In genomic region chr2:132847581-132847980, GRCm38 (mm10) we compare ENCODE assay signal across 8 mouse cellular contexts. TPM values are rescaled to one million over a fixed set of nuclear protein-coding genes. Genes with fewer than 3 reads are reported as not detected.
A peak's percentile ranks its signal among the peaks of the same experiment; 100 is the strongest.
DNase-seq lines count a peak whose midpoint lies in the region; ATAC-seq and TF ChIP-seq lines count a peak whose summit lies in the region.

No protein-coding gene starts in this region.

- intact Hi-C loops in heart, postnatal 25 days (cut with DNase I), result no loop called here

- H3K36me3 ChIP-seq in heart, embryonic 13.5 days, result peaks cover 27% of the 10 kb centered on the region
- H3K36me3 ChIP-seq in MEL (ENCODE audit: control insufficient read depth in 1 of 2, insufficient read depth in 2 of 2, low read length in 2 of 2), result peaks cover 10 to 14% of the 10 kb centered on the region in 2 experiments
- peaks cover 43% of the 10 kb centered on the region for H3K36me3 ChIP-seq in forebrain, embryonic 10.5 days (replicated peaks)
- peaks cover 23% of the 10 kb centered on the region for H3K36me3 ChIP-seq in neural tube, embryonic 13.5 days

- no peak for TF ChIP-seq POLR2A in MEL (IDR thresholded peaks at IDR 0.05; ENCODE audit: control insufficient read depth in 1 of 2, insufficient read depth in 1 of 2, low read depth in 1 of 2, low read length in 2 of 2, poor library complexity in 1 of 2)

- DNase-seq in heart, postnatal 25 days (ENCODE audit: low spot score), result no peak
- DNase-seq in MEL (ENCODE audit: low read depth, low spot score), result peak; percentile 40
- no peak for DNase-seq in forebrain, embryonic 10.5 days (ENCODE audit: extremely low spot score, low spot score)
- DNase-seq in kidney, postnatal 4 days, result peak; percentile 24 to 49
- DNase-seq in layer of hippocampus, adult 8-10 months (ENCODE audit: low spot score in 2 of 2), result no peak
- DNase-seq in urinary bladder, postnatal 10 days (ENCODE audit: low spot score), result no peak

- TF ChIP-seq EP300 in MEL (IDR thresholded peaks at IDR 0.05; ENCODE audit: low read depth in 1 of 2, low read length in 2 of 2), result no peak

- no peak for TF ChIP-seq CTCF in MEL (IDR thresholded peaks at IDR 0.05 in 2 of 3, conservative IDR thresholded peaks at IDR 0.05 in 1 of 3; ENCODE audit: control insufficient read depth in 1 of 3, insufficient read depth in 1 of 3, low read depth in 2 of 3, low read length in 3 of 3, poor library complexity in 1 of 3, severe bottlenecking in 1 of 3)

- H3K27ac ChIP-seq in heart, embryonic 13.5 days (replicated peaks), result no peak overlapping the region
- H3K27ac ChIP-seq in MEL (ENCODE audit: control insufficient read depth, low read depth, low read length), result peak overlapping the region; percentile 35
- peak overlapping the region; percentile 51; the same call in 1 of the 2 replicates for H3K27ac ChIP-seq in forebrain, embryonic 10.5 days
- H3K27ac ChIP-seq in neural tube, embryonic 13.5 days (replicated peaks), result no peak overlapping the region

- peaks cover 25% of the 10 kb centered on the region for H3K79me2 ChIP-seq in MEL (ENCODE audit: control insufficient read depth, insufficient read depth, low read length, poor library complexity)

- TF ChIP-seq RAD21 in MEL (IDR thresholded peaks at IDR 0.05; ENCODE audit: low read depth, low read length), result no peak

- ATAC-seq in heart, embryonic 13.5 days (ENCODE audit: extremely low read depth, insufficient number of reproducible peaks, low FRiP score, low TSS enrichment), result no peak
- no peak for ATAC-seq in neural tube, embryonic 13.5 days (ENCODE audit: low read depth)

- H3K4me2 ChIP-seq in heart, embryonic 13.5 days, result peak overlapping the region; percentile 76
- H3K4me2 ChIP-seq in neural tube, embryonic 13.5 days, result peak overlapping the region; percentile 83

- no peaks in the 10 kb centered on the region for H3K27me3 ChIP-seq in heart, embryonic 13.5 days (replicated peaks)
- no peaks in the 10 kb centered on the region for H3K27me3 ChIP-seq in MEL (ENCODE audit: control insufficient read depth in 1 of 2, insufficient read depth in 2 of 2, low read length in 2 of 2)
- no peaks in the 10 kb centered on the region for H3K27me3 ChIP-seq in forebrain, embryonic 10.5 days (ENCODE audit: poor library complexity, severe bottlenecking)
- no peaks in the 10 kb centered on the region for H3K27me3 ChIP-seq in neural tube, embryonic 13.5 days

- H3K4me1 ChIP-seq in heart, embryonic 13.5 days, result peaks cover 17% of the 10 kb centered on the region
- H3K4me1 ChIP-seq in MEL (ENCODE audit: control insufficient read depth in 1 of 2, insufficient read depth in 2 of 2, low read length in 2 of 2), result peaks cover 0 to 14% of the 10 kb centered on the region in 2 experiments; a peak in 3 of 4 replicates
- peaks cover 16% of the 10 kb centered on the region for H3K4me1 ChIP-seq in forebrain, embryonic 10.5 days
- peaks cover 24% of the 10 kb centered on the region for H3K4me1 ChIP-seq in neural tube, embryonic 13.5 days (replicated peaks)

- peak overlapping the region; percentile 94 for H3K9ac ChIP-seq in heart, embryonic 13.5 days
- peak overlapping the region; percentile 89 for H3K9ac ChIP-seq in MEL (ENCODE audit: control insufficient read depth, low read depth, low read length, poor library complexity, severe bottlenecking)
- H3K9ac ChIP-seq in neural tube, embryonic 13.5 days, result peak overlapping the region; percentile 92

- WGBS in heart, embryonic 13.5 days, result 33% methylated on average over 7 of the region's 7 CpGs
- 49% methylated on average over 7 of the region's 7 CpGs for WGBS in forebrain, embryonic 10.5 days
- 27% methylated on average over 7 of the region's 7 CpGs for WGBS in neural tube, embryonic 13.5 days

- peak overlapping the region; percentile 89 for H3K4me3 ChIP-seq in heart, embryonic 13.5 days
- peak overlapping the region; percentile 78 to 91 for H3K4me3 ChIP-seq in MEL (ENCODE audit: control insufficient read depth in 1 of 2, insufficient read depth in 1 of 2, low read depth in 2 of 2, low read length in 2 of 2)
- H3K4me3 ChIP-seq in forebrain, embryonic 10.5 days, result peak overlapping the region; percentile 91
- H3K4me3 ChIP-seq in neural tube, embryonic 13.5 days, result peak overlapping the region; percentile 96

- no peaks in the 10 kb centered on the region for H3K9me3 ChIP-seq in heart, embryonic 13.5 days
- no peaks in the 10 kb centered on the region for H3K9me3 ChIP-seq in MEL (replicated peaks; ENCODE audit: insufficient read depth, low read length)
- no peaks in the 10 kb centered on the region for H3K9me3 ChIP-seq in forebrain, embryonic 10.5 days
- H3K9me3 ChIP-seq in neural tube, embryonic 13.5 days, result no peaks in the 10 kb centered on the region

TF ChIP-seq in MEL, 35 proteins besides CTCF, POLR2A, EP300 and RAD21:
- TF ChIP-seq UBTF (IDR thresholded peaks at IDR 0.05; ENCODE audit: borderline replicate concordance, insufficient read depth, low read depth, low read length), result no peak

RNA-seq across cellular contexts. Expression of gene Crls1, which starts 1.1 kb away (rescaled TPM):
- polyA plus RNA-seq in heart, embryonic 13.5 days (2015; fragmentation: Nextera tagmentation; extraction: Ambion mirVana), result 9.0 and 9.8 TPM in 2 replicates
- 10 to 100 TPM; 18.7 to 19.5 TPM for total RNA-seq in heart, postnatal 25 days (2021)
- total RNA-seq in MEL (2012; rRNA removed), result 46.2 and 48.4 TPM in 2 replicates
- polyA plus RNA-seq in MEL (2012; ENCODE audit: insufficient read depth in 1 of 2, insufficient read length in 2 of 2, low read depth in 1 of 2, low replicate concordance in 2 of 2, missing spikeins in 1 of 2), result 100 to 1,000 TPM in 1 of 2 experiments, 10 to 100 TPM in 1; 51.8 to 194 TPM
- 7.1 and 8.3 TPM in 2 replicates for polyA plus RNA-seq in forebrain, embryonic 10.5 days (2016; fragmentation: Nextera tagmentation; extraction: Ambion mirVana)
- 20.8 and 21.8 TPM in 2 replicates for polyA plus RNA-seq in neural tube, embryonic 13.5 days (2015; fragmentation: Nextera tagmentation; extraction: Ambion mirVana)
- 10 to 100 TPM; 34.4 to 43.9 (median 39.4) TPM for total RNA-seq in layer of hippocampus, adult 8-10 months (2022)

RNA-seq across cellular contexts. Expression of gene Mcm8, which starts 31.6 kb away (rescaled TPM):
- polyA plus RNA-seq in heart, embryonic 13.5 days (2015; fragmentation: Nextera tagmentation; extraction: Ambion mirVana), result 10.4 and 12.0 TPM in 2 replicates
- 1 to 10 TPM; 1.9 TPM for total RNA-seq in heart, postnatal 25 days (2021)
- 22.0 and 25.1 TPM in 2 replicates for total RNA-seq in MEL (2012; rRNA removed)
- polyA plus RNA-seq in MEL (2012; ENCODE audit: insufficient read depth in 1 of 2, insufficient read length in 2 of 2, low read depth in 1 of 2, low replicate concordance in 2 of 2, missing spikeins in 1 of 2), result 10 to 100 TPM in 1 of 2 experiments, not detected in 1; 21.9 TPM
- polyA plus RNA-seq in forebrain, embryonic 10.5 days (2016; fragmentation: Nextera tagmentation; extraction: Ambion mirVana), result 34.4 and 36.1 TPM in 2 replicates
- 5.2 and 7.0 TPM in 2 replicates for polyA plus RNA-seq in neural tube, embryonic 13.5 days (2015; fragmentation: Nextera tagmentation; extraction: Ambion mirVana)
- total RNA-seq in layer of hippocampus, adult 8-10 months (2022), result 1 to 10 TPM; 3.7 to 4.7 (median 4.1) TPM

RNA-seq across cellular contexts. Expression of gene Trmt6, which starts 31.7 kb away (rescaled TPM):
- 19.3 and 20.1 TPM in 2 replicates for polyA plus RNA-seq in heart, embryonic 13.5 days (2015; fragmentation: Nextera tagmentation; extraction: Ambion mirVana)
- total RNA-seq in heart, postnatal 25 days (2021), result 1 to 10 TPM; 5.5 to 6.4 TPM
- total RNA-seq in MEL (2012; rRNA removed), result 60.1 and 64.1 TPM in 2 replicates
- polyA plus RNA-seq in MEL (2012; ENCODE audit: insufficient read depth in 1 of 2, insufficient read length in 2 of 2, low read depth in 1 of 2, low replicate concordance in 2 of 2, missing spikeins in 1 of 2), result 10 to 100 TPM in 1 of 2 experiments, not detected in 1; 53.6 TPM
- 47.2 and 48.4 TPM in 2 replicates for polyA plus RNA-seq in forebrain, embryonic 10.5 days (2016; fragmentation: Nextera tagmentation; extraction: Ambion mirVana)
- 19.4 and 25.0 TPM in 2 replicates for polyA plus RNA-seq in neural tube, embryonic 13.5 days (2015; fragmentation: Nextera tagmentation; extraction: Ambion mirVana)
- total RNA-seq in layer of hippocampus, adult 8-10 months (2022), result 10 to 100 TPM; 28.9 to 37.1 (median 33.3) TPM

RNA-seq across cellular contexts. Expression of gene Lrrn4, which starts 33.1 kb away (rescaled TPM):
- polyA plus RNA-seq in heart, embryonic 13.5 days (2015; fragmentation: Nextera tagmentation; extraction: Ambion mirVana), result 12.7 and 18.3 TPM in 2 replicates
- 1 to 10 TPM; 5.5 to 8.2 TPM for total RNA-seq in heart, postnatal 25 days (2021)
- not detected in 2 replicates for total RNA-seq in MEL (2012; rRNA removed)
- polyA plus RNA-seq in MEL (2012; ENCODE audit: insufficient read depth in 1 of 2, insufficient read length in 2 of 2, low read depth in 1 of 2, low replicate concordance in 2 of 2, missing spikeins in 1 of 2), result not detected
- polyA plus RNA-seq in forebrain, embryonic 10.5 days (2016; fragmentation: Nextera tagmentation; extraction: Ambion mirVana), result 0.62 and 0.70 TPM in 2 replicates
- 0.11 and 0.21 TPM in 2 replicates for polyA plus RNA-seq in neural tube, embryonic 13.5 days (2015; fragmentation: Nextera tagmentation; extraction: Ambion mirVana)
- total RNA-seq in layer of hippocampus, adult 8-10 months (2022), result 1 to 10 TPM in 3 of 4 experiments, under 1 TPM in 1; 0.92 to 1.3 (median 1.2) TPM

Comparison
In these comparisons a context has a peak if more than half of its experiments do, and no peak if none do; other contexts are left out.
1. H3K27ac ChIP-seq: peak in MEL (single experiment) and forebrain, embryonic 10.5 days (single experiment); none in heart, embryonic 13.5 days (single experiment) and neural tube, embryonic 13.5 days (single experiment).
2. DNase-seq: peak in MEL (single experiment) and kidney, postnatal 4 days (2 of 2); none in heart, postnatal 25 days (single experiment), forebrain, embryonic 10.5 days (single experiment), layer of hippocampus, adult 8-10 months (0 of 2) and urinary bladder, postnatal 10 days (single experiment).
3. Peak in every context shown above with its lines, with median percentiles within 50 percentile points of each other: H3K4me3 ChIP-seq and H3K9ac ChIP-seq.